Mouse (Mus musculus) brain, embryonic 14.5 days (tissue): ENCODE data around the gene 9030025P20Rik. TPM values are rescaled to one million over a fixed set of nuclear protein-coding genes. Genes with fewer than 3 reads are reported as not detected.
"Not testable (repeated sequence)": the region's sequence is repeated elsewhere in the genome, so short reads cannot be mapped to it uniquely, and the experiment has no call there.

Experiments used
- DNase-seq: peaks from one replicate; pipeline ENCODE4 v3.0.0-alpha.2; 2011; ENCODE audit warnings: low read depth
- CTCF ChIP-seq: fragments of 200-500 bp; IDR thresholded peaks from 2 replicates; pipeline ENCODE4 v1.5.1; 2012; ENCODE audit warnings: inconsistent platforms, mild to moderate bottlenecking, moderate library complexity, borderline replicate concordance; ENCODE audit not compliant: insufficient read depth, insufficient read length; ENCODE audit errors: extremely low read depth
- POLR2A ChIP-seq: fragments of 200-500 bp; IDR thresholded peaks from 2 replicates; pipeline ENCODE4 v1.6.1; 2012; ENCODE audit warnings: mild to moderate bottlenecking, inconsistent platforms, borderline replicate concordance; ENCODE audit not compliant: poor library complexity, insufficient read depth, insufficient read length, severe bottlenecking; ENCODE audit errors: extremely low read depth
- polyA plus RNA-seq: library from polyadenylated mRNA; depleted of rRNA; stranded (reverse); fragments of >200 nt; gene quantifications from 2 replicates; pipeline ENCODE4 v1.2.3, GENCODE M21; 2012; rRNA removed

Gene 9030025P20Rik
- polyA plus RNA-seq: 16.5 and 23.3 TPM in 2 replicates

DNA sequence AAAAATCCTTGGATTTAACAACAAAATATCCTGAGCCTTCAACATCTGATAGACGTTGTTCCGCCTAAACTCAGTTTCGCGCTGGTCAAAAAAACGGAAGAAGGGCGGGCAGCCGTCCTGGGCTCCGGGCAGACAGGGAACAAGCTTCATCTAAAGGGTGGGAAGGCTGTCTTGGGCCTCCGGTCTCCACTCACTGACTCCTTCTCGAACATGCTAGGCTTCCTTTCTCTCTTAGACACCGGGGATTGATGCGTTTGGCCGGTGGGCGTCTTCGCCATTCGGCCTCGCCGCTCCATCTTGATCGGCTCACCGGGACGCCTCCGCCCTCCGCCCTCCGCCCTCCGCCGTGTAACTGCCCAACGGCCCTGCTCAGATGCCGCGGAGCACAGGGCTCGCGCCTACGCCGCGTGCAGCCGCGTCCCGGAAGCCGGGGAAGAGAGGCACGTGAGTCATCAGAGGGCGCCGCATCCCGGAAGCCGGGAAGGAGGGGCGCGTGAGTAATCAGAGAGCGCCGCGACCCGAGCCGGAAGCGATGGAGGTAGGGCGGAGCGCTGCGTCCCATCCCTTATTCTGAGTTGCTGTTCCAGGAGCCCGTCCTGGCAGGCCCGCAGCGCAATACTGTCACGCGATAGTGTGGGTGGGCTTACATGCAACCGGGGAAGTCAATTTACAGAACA lies at the start of gene 9030025P20Rik, which contains the start of gene Gm3417:
9030025P20Rik (plus strand) TSS at position 107 of the 677 bp plus-strand sequence.
Gm3417 (minus strand) TSS at position 429 of the 677 bp plus-strand sequence.
- not testable (repeated sequence) for DNase-seq

GRCm38 (mm10) chr17:14928631-14929030 lies 49.6 kb upstream of the 9030025P20Rik start:
- TF ChIP-seq CTCF: no peak
- TF ChIP-seq POLR2A: no peak
- DNase-seq: no peak

DNA sequence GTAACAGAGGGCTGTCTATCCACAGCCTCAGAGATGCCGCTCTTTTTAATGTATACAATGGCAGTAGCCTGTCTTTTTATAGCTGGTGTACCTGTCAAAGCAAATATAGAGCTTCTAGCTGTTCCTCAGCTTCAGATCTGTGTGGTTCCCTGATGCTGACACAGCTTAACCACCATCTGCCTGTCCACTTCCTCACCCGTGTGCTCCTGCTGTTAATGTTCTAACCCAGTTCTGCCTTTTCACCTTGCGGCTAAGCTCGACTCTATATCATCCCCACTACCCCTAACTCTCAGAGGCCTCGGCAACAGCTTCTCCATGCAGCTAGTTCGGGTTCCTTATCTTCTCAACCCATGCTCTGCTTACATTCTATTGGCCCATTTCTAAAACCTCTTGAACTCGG lies 47.6 kb upstream of the 9030025P20Rik start:
- TF ChIP-seq POLR2A: no peak
- DNase-seq: no peak

DNA sequence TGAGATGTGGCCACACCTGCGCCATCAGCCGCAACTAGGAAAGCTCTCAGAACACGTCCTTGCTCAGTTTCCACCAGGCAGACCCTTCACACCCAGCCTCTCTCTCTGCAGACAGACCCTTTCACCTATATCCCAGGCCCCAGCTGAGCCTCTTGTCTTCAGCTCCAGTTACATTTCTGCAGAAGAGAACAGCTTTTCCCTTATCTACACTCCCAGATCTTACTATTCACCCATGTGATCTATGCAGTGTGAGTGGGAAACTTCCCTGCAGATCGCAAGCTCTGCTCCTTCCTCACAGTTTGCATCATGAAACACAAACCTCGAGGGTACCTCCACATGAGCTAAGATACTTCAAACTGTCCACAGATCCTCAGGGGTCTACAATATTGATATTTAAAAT lies 46.8 kb upstream of the 9030025P20Rik start:
- no peak for DNase-seq
- TF ChIP-seq POLR2A (no peak), CTCF (no peak)

GRCm38 (mm10) chr17:14935280-14935679 lies 43.0 kb upstream of the 9030025P20Rik start:
- not testable (repeated sequence) for DNase-seq

- DNase-seq: no peak
- no peak for TF ChIP-seq CTCF
- TF ChIP-seq POLR2A: no peak
Observed at GRCm38 (mm10) chr17:14935841-14936605, 42.2 kb upstream of the 9030025P20Rik start.

DNA sequence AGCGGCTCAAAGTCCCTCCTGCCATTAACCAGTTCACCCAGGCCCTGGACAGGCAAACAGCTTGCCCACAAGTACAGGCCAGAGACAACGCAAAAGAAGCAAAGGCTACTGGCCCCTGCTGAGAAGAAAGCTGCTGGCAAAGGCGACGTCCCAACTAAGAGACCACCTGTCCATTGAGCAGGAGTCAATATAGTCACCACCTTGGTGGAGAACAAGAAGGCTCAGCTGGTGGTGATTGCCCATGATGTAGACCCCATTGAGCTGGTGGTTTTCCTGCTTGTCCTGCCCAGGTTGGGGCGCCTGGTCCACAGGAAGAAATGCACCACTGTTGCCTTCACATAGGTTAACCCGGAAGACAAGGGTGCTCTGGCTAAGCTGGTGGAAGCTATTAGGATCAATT lies 36.1 kb upstream of the 9030025P20Rik start:
- DNase-seq: not testable (repeated sequence)

DNA sequence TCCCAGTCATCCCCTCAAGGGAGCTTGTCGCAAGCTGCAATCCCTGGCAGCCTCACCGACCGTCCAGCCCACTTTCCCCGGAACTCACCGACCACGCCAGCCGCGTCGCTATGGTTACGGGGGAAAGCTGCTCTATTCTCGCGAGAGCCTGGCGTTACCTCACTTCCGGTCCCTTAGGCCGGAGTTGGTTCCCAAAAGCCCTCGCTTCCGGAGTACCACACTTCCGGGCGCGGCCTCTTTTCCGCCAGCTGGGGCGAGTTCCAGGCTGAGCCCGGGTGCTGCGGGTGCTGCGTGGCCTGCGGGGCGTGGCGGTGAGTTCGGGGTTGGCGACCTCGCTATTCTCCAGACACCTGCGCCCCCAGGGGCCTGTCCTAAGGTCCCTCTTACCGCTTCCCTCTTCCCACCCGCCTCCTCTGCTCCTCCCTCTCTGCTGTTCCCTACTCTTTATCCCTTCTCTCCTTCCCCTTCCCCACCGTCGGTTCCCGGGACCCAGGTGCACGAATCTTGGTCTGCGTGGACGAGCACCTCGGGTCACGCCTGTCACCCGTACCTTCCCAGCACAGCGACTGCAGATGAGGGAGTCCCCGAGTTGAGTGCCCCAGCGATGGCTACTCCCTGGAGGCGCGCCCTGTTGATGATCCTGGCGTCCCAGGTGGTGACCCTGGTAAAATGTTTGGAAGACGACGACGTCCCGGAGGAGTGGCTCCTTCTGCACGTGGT lies 35.1 kb upstream of the 9030025P20Rik start, which contains the start of the genes Wdr27 and 1600012H06Rik:
Wdr27 (minus strand) TSS at position 150 of the 720 bp plus-strand sequence.
1600012H06Rik (plus strand) TSS at position 176 of the 720 bp plus-strand sequence.
- DNase-seq: peak; percentile 99
- TF ChIP-seq POLR2A (no peak; the same call in 1 of the 2 replicates), CTCF (no peak)

DNA sequence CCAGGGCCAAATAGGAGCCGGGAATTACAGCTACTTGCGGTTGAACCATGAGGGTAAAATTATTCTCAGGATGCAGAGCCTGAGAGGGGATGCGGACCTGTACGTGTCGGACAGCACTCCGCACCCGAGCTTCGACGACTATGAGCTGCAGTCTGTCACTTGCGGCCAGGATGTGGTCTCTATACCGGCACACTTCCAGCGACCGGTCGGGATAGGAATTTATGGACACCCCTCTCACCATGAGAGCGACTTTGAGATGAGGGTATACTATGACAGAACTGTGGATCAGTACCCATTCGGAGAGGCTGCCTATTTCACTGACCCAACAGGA lies 34.6 kb upstream of the 9030025P20Rik start:
- DNase-seq: peak; percentile 3

DNA sequence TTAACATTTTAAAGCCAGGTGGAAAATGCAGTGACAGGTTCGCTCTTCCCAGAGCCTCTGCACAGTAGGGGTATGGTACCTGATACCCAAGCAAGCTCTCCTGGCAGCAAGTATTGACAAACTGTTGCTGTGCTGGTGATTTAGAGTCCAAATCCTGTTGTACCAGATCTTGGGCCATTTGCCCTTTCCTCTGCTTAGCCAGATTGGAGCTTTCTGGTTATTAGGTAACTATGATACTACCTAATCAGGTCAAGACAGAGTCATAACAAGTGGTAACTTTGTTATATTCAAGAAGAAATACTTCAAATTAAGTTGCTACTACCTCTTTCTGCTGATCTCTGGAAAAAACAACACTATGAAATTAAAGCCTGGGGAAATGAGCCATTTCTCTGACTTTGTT lies 33.7 kb upstream of the 9030025P20Rik start:
- TF ChIP-seq POLR2A (no peak), CTCF (no peak)
- no peak for DNase-seq

More for the DNA sequence above, 34.6 kb upstream of the 9030025P20Rik start:
- TF ChIP-seq CTCF (no peak), POLR2A (no peak)

DNA sequence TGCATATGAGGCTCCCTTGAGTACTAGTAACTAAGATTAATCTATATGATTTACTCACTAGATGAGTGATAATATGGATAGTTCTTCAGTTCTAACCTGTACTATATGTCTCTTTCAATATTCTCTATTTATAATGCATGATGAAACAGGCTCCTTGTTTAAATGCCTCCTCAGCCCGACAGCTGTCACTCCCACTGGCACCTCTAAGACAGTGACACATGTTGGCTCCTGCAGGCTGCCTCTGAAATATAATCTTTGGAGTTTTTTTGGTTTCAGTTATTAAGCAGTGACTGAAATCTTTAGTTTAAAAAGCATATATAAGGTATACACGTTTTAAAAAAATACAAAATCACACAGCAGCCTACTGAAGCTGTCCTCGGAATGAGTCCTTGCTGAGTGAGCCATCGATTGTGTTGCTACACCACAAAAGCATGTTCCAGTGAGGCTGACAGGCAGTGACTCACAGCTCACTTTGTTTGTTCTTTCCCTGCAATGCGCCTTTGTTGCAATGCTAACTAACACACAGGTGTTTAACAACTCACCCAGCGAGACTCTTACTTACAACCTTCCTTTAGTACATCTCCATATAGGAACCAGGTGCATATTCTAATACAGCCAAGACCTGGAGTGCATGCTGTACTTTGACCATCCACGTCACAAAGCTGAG lies 29.0 kb upstream of the 9030025P20Rik start:
- no peak for DNase-seq
- no peak for TF ChIP-seq CTCF
- TF ChIP-seq POLR2A: no peak
